Mouse (Mus musculus) T-helper 17 cell (primary cell): ENCODE measurements around the gene Ugcg.

Experiments used
- in situ Hi-C, 2 experiments: fragments of 300-600 bp; cut with MboI, MseI; formaldehyde crosslinking; loops; 1 replicate in 1 of 2; 2 replicates in 1 of 2; pipeline ENCODE4 v1.15.1; 2025; ENCODE audit warnings: high pct_unique_total_duplicates in 2 of 2

Gene Ugcg

GRCm38 (mm10) chr4:59223055-59223615 lies 34.1 kb downstream of the Ugcg start:
- in situ Hi-C loops, result no loop called here

- in situ Hi-C loops, result no loop called here
Observed at GRCm38 (mm10) chr4:59224889-59225288, 35.8 kb downstream of the Ugcg start.

- in situ Hi-C loops, result no loop called here
Observed at GRCm38 (mm10) chr4:59227047-59227446, 38.0 kb downstream of the Ugcg start.

- in situ Hi-C loops, result no loop called here
Observed at GRCm38 (mm10) chr4:59228951-59229350, 39.9 kb downstream of the Ugcg start.

GRCm38 (mm10) chr4:59231266-59232055 lies 42.4 kb downstream of the Ugcg start:
- in situ Hi-C loops, result no loop called here

GRCm38 (mm10) chr4:59234014-59234413 lies 45.0 kb downstream of the Ugcg start:
- in situ Hi-C loops, result no loop called here

- in situ Hi-C loops, result no loop called here
Observed at GRCm38 (mm10) chr4:59234451-59235216, 45.6 kb downstream of the Ugcg start.

GRCm38 (mm10) chr4:59236362-59236761 lies 47.3 kb downstream of the Ugcg start:
- in situ Hi-C loops, result no loop called here

- in situ Hi-C loops, result no loop called here
Observed at GRCm38 (mm10) chr4:59238641-59239311, 49.7 kb downstream of the Ugcg start.

- in situ Hi-C loops, result no loop called here
Observed at GRCm38 (mm10) chr4:59239312-59239728, 50.3 kb downstream of the Ugcg start.

GRCm38 (mm10) chr4:59240160-59240559 lies 51.1 kb downstream of the Ugcg start:
- in situ Hi-C loops, result no loop called here

- in situ Hi-C loops, result no loop called here
Observed at GRCm38 (mm10) chr4:59241096-59241495, 52.0 kb downstream of the Ugcg start.

GRCm38 (mm10) chr4:59242221-59242620 lies 53.2 kb downstream of the Ugcg start:
- in situ Hi-C loops, result no loop called here

GRCm38 (mm10) chr4:59243802-59244493 lies 54.9 kb downstream of the Ugcg start:
- in situ Hi-C loops, result no loop called here

GRCm38 (mm10) chr4:59244791-59245555 lies 55.9 kb downstream of the Ugcg start:
- in situ Hi-C loops, result no loop called here

- in situ Hi-C loops, result no loop called here
Observed at GRCm38 (mm10) chr4:59245776-59246175, 56.7 kb downstream of the Ugcg start.

- in situ Hi-C loops, result no loop called here
Observed at GRCm38 (mm10) chr4:59247545-59247944, 58.5 kb downstream of the Ugcg start.

- in situ Hi-C loops, result no loop called here
Observed at GRCm38 (mm10) chr4:59248035-59248434, 59.0 kb downstream of the Ugcg start.

GRCm38 (mm10) chr4:59252386-59253054 lies 63.5 kb downstream of the Ugcg start:
- in situ Hi-C loops, result loop anchor here in 1 of 2 experiments (5.0 kb wide), 2 partner anchors 85 to 155 kb away; no protein-coding TSS in a partner anchor

GRCm38 (mm10) chr4:59253055-59253434 lies 64.0 kb downstream of the Ugcg start:
- in situ Hi-C loops, result loop anchor here in 1 of 2 experiments (5.0 kb wide), 2 partner anchors 84 to 156 kb away; no protein-coding TSS in a partner anchor
